Mouse (Mus musculus) ES-Bruce4 (cell line): ENCODE data around the gene Ttf1. TPM values are rescaled to one million over a fixed set of nuclear protein-coding genes. Genes with fewer than 3 reads are reported as not detected.

Experiments used
- H3K27ac ChIP-seq: 2 replicates; pipeline ENCODE4 v1.5.1; 2012; ENCODE audit warnings: low read length, inconsistent platforms; ENCODE audit not compliant: insufficient read depth
- H3K27me3 ChIP-seq: 2 replicates; pipeline ENCODE4 v1.6.1; 2012; ENCODE audit warnings: mild to moderate bottlenecking, low read length, inconsistent platforms; ENCODE audit not compliant: control insufficient read depth, poor library complexity, insufficient read depth, severe bottlenecking
- H3K36me3 ChIP-seq: 2 replicates; pipeline ENCODE4 v1.6.1; 2012; ENCODE audit warnings: inconsistent platforms, mild to moderate bottlenecking, low read length, moderate library complexity; ENCODE audit not compliant: control insufficient read depth, poor library complexity, insufficient read depth, severe bottlenecking
- H3K4me1 ChIP-seq: one replicate; pipeline ENCODE4 v1.8.1; 2011; ENCODE audit warnings: low read length; ENCODE audit not compliant: control insufficient read depth, insufficient read depth
- H3K4me3 ChIP-seq: 2 replicates; pipeline ENCODE4 v1.5.1; 2011; ENCODE audit warnings: low read depth, mild to moderate bottlenecking, low read length
- H3K9ac ChIP-seq: 2 replicates; pipeline ENCODE4 v1.6.1; 2012; ENCODE audit warnings: low read depth, mild to moderate bottlenecking, inconsistent platforms; ENCODE audit not compliant: poor library complexity, severe bottlenecking
- H3K9me3 ChIP-seq: replicated peaks from 2 replicates; pipeline ENCODE4 v1.6.1; 2012; ENCODE audit warnings: mild to moderate bottlenecking, low read length, inconsistent platforms; ENCODE audit not compliant: control insufficient read depth, poor library complexity, insufficient read depth, severe bottlenecking
- CTCF ChIP-seq: IDR thresholded peaks from one replicate; pipeline ENCODE4 v1.8.1; 2011; ENCODE audit warnings: low read depth, low read length
- EP300 ChIP-seq: IDR thresholded peaks from 2 replicates; pipeline ENCODE4 v1.6.1; 2011; ENCODE audit warnings: low read depth, low read length; ENCODE audit not compliant: insufficient read depth
- POLR2A ChIP-seq: IDR thresholded peaks from one replicate; pipeline ENCODE4 v1.8.1; 2011; ENCODE audit warnings: low read length; ENCODE audit not compliant: insufficient read depth
- polyA plus RNA-seq: library from polyadenylated mRNA; stranded (reverse); fragments of >200 nt; gene quantifications from 2 replicates; pipeline ENCODE4 v1.2.4, GENCODE M21; 2011; ENCODE audit warnings: low read depth; ENCODE audit not compliant: missing spikeins, insufficient read depth, insufficient read length

The Ttf1 gene
- polyA plus RNA-seq, result 26.2 and 33.9 TPM in 2 replicates

DNA sequence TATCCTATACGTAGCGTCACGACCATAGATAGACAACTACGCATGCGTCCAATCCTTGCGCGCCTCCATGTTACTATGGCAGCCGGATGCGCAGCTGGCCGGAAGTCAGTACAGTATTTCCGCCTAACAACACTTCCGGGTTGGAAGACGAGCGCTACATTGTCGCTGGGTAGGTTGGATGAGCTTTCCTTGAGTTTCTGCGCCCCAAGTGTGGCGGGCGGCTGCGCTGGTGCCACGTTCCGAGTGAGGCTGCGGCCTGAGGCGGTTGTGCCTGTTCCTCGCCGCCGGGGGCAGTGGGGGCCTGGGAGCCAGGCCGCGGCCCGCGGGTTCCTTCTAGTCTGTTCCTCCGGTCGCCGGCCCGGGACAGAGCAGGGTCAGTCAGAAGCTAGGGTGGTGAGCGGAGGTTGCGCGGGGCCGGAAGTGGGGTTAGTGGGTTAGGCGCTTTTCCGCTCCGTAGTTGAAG, at the start of gene Ttf1:
Ttf1 (plus strand) TSS at position 128 of the 463 bp plus-strand sequence.
- peak; percentile 10 for TF ChIP-seq POLR2A
- TF ChIP-seq CTCF, result no peak
- H3K9me3 ChIP-seq, result no peaks in the 10 kb centered on the region
- no peaks in the 10 kb centered on the region for H3K27me3 ChIP-seq
- peak within 1 kb of the TSS; percentile 29 for H3K27ac ChIP-seq
- H3K36me3 ChIP-seq, result no peaks in the 10 kb centered on the region
- H3K9ac ChIP-seq, result peak within 1 kb of the TSS; percentile 78
- no peaks in the 10 kb centered on the region for H3K4me1 ChIP-seq
- peak within 1 kb of the TSS; percentile 97 for H3K4me3 ChIP-seq

DNA sequence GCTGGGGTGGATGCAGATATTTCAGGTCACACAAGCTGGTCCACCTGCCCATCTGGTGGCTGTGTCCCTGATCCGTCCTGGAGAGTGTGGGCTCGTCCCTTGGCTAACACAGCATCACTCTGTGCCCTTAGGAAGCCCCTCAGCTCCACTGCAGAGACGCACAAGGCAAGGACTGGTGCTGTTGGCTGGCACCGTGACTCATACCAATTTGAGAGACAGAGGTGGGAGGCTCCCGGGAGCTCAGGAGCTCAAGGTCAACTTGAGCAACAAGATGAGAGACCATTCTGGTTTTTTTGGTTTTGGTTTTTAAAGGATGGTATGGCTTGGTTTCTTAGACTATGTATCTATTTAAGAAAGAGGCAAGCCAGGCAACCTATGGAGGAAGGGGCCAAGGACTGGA, 47.5 kb upstream of the Ttf1 start:
- Histone ChIP-seq H3K9ac (no peak overlapping the region), H3K9me3 (no peaks in the 10 kb centered on the region), H3K27ac (no peak overlapping the region), H3K4me1 (no peaks in the 10 kb centered on the region), H3K36me3 (no peaks in the 10 kb centered on the region), H3K27me3 (no peaks in the 10 kb centered on the region), H3K4me3 (no peak overlapping the region)
- TF ChIP-seq CTCF (no peak), EP300 (no peak), POLR2A (no peak)

DNA sequence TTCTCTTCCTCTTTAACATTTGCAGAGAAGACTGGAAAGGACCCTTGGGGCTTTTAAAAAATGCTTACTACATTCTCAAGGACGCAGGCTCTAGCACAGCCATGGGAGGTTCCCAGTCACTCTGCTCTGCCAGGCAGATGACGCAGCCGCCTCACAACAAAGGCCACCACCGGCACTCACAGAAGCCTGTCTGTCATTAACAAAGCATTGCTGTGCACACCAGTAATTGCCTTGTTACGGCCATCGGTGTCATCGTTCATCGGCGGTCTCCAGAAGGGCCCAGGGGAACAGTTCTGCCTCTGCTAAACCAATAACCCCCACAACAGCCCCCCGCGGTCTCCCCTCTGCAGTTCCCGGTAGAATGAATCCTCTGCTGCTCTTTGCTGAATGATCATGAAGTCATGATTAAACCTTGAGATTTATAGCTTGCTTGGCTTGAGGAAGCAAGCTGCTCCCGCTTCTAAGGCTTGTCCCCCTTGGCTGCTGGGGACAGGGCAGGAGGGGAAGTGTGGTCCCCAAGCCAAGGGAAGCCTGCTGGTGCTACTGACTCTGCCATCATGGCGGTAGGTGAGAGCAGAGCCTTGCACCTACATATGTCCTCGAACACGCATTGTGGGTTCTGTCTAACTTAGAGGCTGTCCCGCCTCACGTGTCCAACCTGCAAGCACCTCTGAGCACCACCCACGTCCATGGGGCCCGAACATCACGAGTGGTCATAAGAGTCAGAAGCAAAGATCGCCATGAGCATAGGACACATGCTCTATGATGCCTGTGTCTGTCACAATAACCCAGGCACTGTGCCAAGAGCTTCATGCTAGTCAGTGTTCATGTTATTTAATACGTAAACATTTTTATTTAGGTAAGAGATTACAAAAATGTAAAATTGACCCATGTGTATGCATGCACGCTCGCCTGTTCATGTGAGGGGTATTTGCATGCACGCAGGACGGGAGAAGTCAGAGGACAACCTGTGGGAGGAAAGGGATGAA, 43.2 kb upstream of the Ttf1 start:
- no peaks in the 10 kb centered on the region for H3K27me3 ChIP-seq
- peak overlapping the region; percentile 24 for H3K4me3 ChIP-seq
- H3K27ac ChIP-seq, result no peak overlapping the region
- no peak overlapping the region for H3K9ac ChIP-seq
- H3K9me3 ChIP-seq, result no peaks in the 10 kb centered on the region
- TF ChIP-seq CTCF, result no peak
- no peak for TF ChIP-seq EP300
- no peak for TF ChIP-seq POLR2A
- H3K36me3 ChIP-seq, result no peaks in the 10 kb centered on the region
- no peaks in the 10 kb centered on the region for H3K4me1 ChIP-seq

DNA sequence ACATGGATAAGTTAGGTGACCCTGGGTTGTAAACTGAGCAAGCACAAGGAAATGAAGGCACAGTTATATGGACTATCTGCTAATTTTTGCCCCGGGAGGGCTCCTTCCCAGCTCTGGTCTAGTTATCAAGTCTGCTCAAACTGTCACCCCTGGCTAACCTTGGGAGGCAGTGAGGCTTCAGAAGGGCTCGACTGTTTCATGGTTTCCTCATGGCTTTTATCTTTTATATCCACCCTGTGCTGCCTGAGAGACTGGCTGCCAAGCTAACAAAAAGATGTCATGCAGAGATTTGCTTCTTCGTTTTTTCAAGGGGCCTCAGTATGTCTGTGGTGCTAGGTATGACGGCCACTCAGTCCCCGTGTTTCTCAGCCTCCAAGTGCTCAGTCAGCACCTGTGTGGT, 41.4 kb upstream of the Ttf1 start:
- no peaks in the 10 kb centered on the region for H3K4me1 ChIP-seq
- no peak overlapping the region for H3K27ac ChIP-seq
- TF ChIP-seq POLR2A (no peak), CTCF (no peak), EP300 (no peak)
- no peaks in the 10 kb centered on the region for H3K9me3 ChIP-seq
- no peak overlapping the region for H3K4me3 ChIP-seq
- H3K36me3 ChIP-seq, result no peaks in the 10 kb centered on the region
- H3K9ac ChIP-seq, result no peak overlapping the region
- no peaks in the 10 kb centered on the region for H3K27me3 ChIP-seq

DNA sequence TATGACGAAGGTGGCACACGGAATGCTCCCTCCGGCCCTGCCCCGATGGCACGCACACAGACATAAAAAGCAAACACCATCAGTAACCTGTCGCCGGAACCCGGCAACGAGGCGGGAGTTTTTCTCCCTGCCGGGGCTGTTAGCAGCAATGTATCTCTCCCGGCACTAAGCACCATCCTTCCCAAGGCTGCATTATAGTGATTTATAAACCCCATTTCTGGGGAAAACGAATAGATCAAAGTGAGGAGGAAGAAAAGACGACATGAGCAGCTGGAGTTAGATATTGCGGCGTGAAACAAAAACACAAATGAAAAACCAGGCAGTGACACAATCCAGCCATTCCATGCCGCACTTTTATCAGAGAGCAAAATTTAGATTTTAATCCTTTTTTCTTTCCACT, 39.0 kb upstream of the Ttf1 start:
- Histone ChIP-seq H3K27ac (no peak overlapping the region), H3K4me1 (no peaks in the 10 kb centered on the region), H3K9me3 (no peaks in the 10 kb centered on the region), H3K9ac (no peak overlapping the region), H3K36me3 (no peaks in the 10 kb centered on the region), H3K4me3 (no peak overlapping the region), H3K27me3 (no peaks in the 10 kb centered on the region)
- TF ChIP-seq EP300, result no peak
- no peak for TF ChIP-seq CTCF
- TF ChIP-seq POLR2A, result no peak

DNA sequence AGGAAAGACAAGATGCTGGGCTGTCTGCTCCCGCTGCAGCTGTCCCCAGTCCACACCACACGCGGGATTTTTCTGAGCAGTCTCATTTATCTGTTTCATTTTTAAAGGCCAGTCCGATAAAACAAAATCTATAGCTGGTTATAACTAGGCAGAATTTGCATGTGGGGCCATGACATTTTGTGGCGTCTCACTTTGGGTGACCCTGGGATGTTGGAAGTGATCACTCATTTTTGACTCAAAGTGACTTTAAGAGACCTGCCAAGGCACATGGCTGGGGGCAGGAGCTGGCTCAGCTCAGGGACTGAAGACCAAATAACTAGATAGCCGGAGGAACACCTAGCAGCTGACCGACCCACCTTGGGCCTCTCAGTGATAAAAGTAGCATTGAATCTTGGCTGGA, 37.1 kb upstream of the Ttf1 start:
- Histone ChIP-seq H3K9me3 (no peaks in the 10 kb centered on the region), H3K27me3 (no peaks in the 10 kb centered on the region), H3K4me1 (no peaks in the 10 kb centered on the region), H3K4me3 (no peak overlapping the region), H3K36me3 (no peaks in the 10 kb centered on the region), H3K9ac (no peak overlapping the region), H3K27ac (no peak overlapping the region)
- TF ChIP-seq POLR2A (no peak), EP300 (no peak), CTCF (no peak)
